Mouse (Mus musculus) CH12.LX (cell line): ENCODE data around the gene Taf5l. TPM values are rescaled to one million over a fixed set of nuclear protein-coding genes. Genes with fewer than 3 reads are reported as not detected.

Experiments
- DNase-seq: peaks from one replicate; pipeline ENCODE4 v3.0.0-alpha.2; 2013; ENCODE audit errors: extremely low read depth
- H3K27ac ChIP-seq: 2 replicates; pipeline ENCODE4 v1.5.1; 2012; ENCODE audit warnings: low read depth, mild to moderate bottlenecking, control low read depth, moderate library complexity; ENCODE audit not compliant: insufficient read depth
- H3K27me3 ChIP-seq: replicated peaks from 2 replicates; pipeline ENCODE3; 2012; ENCODE audit warnings: inconsistent platforms
- H3K36me3 ChIP-seq, 2 experiments: replicated peaks in 1 of 2; 2 replicates each; pipeline versions ENCODE3 to v1.6.1; 2012; ENCODE audit warnings: inconsistent platforms in 1 of 2, low read length in 1 of 2, mild to moderate bottlenecking in 1 of 2, mixed read lengths in 1 of 2, moderate library complexity in 1 of 2; ENCODE audit not compliant: control insufficient read depth in 1 of 2, insufficient read depth in 1 of 2
- H3K4me1 ChIP-seq, 2 experiments: 2 replicates each; pipeline ENCODE4 v1.6.1; 2012; ENCODE audit warnings: inconsistent platforms in 1 of 2, moderate library complexity in 1 of 2; ENCODE audit not compliant: insufficient read depth in 2 of 2, control insufficient read depth in 1 of 2
- H3K4me2 ChIP-seq: 2 replicates; pipeline ENCODE4 v1.6.1; 2012; ENCODE audit warnings: low read depth, mild to moderate bottlenecking, control low read depth; ENCODE audit not compliant: poor library complexity, insufficient read depth, severe bottlenecking
- H3K4me3 ChIP-seq, 3 experiments: fragments of 150-350 bp in 1 of 3; sonication (generic) in 1 of 3; replicated peaks in 1 of 3; 2 replicates each; pipeline versions ENCODE3 to v1.5.1; 2011 to 2012; ENCODE audit warnings: low read depth in 2 of 3, low read length in 2 of 3, mild to moderate bottlenecking in 2 of 3, moderate library complexity in 2 of 3, control low read depth in 1 of 3, improper control_type of control experiment in 1 of 3, inconsistent platforms in 1 of 3, mixed read lengths in 1 of 3; ENCODE audit not compliant: poor library complexity in 1 of 3
- H3K79me2 ChIP-seq: replicated peaks from 2 replicates; pipeline ENCODE4 v1.6.1; 2012; ENCODE audit warnings: mild to moderate bottlenecking, moderate library complexity; ENCODE audit not compliant: control insufficient read depth, poor library complexity, insufficient read depth, severe bottlenecking; ENCODE audit errors: extremely low read depth
- H3K9ac ChIP-seq: 2 replicates; pipeline ENCODE4 v1.6.1; 2012; ENCODE audit warnings: low read depth, mild to moderate bottlenecking, control low read depth, moderate library complexity; ENCODE audit not compliant: insufficient read depth
- H3K9me3 ChIP-seq: replicated peaks from 2 replicates; pipeline ENCODE3; 2012; ENCODE audit warnings: low read length, inconsistent platforms, mixed read lengths
- CHD2 ChIP-seq: IDR thresholded peaks from 2 replicates; pipeline ENCODE4 v1.6.1; 2011; ENCODE audit warnings: low read length, improper control_type of control experiment
- E2F4 ChIP-seq: IDR thresholded peaks from 2 replicates; pipeline ENCODE4 v1.6.1; 2011; ENCODE audit warnings: low read depth, low read length, improper control_type of control experiment; ENCODE audit not compliant: insufficient replicate concordance
- ELF1 ChIP-seq: IDR thresholded peaks from 2 replicates; pipeline ENCODE4 v1.6.1; 2014; ENCODE audit warnings: low read depth, mild to moderate bottlenecking, inconsistent platforms, low read length, improper control_type of control experiment
- ETS1 ChIP-seq: conservative IDR thresholded peaks from 2 replicates; pipeline ENCODE4 v1.6.1; 2012; ENCODE audit warnings: low read depth, mild to moderate bottlenecking, inconsistent platforms, low read length, improper control_type of control experiment, moderate library complexity
- IRF4 ChIP-seq: IDR thresholded peaks from 2 replicates; pipeline ENCODE4 v1.6.1; 2014; ENCODE audit warnings: low read depth, mild to moderate bottlenecking, inconsistent platforms, low read length, improper control_type of control experiment
- JUN ChIP-seq: IDR thresholded peaks from 2 replicates; pipeline ENCODE4 v1.6.1; 2011; ENCODE audit warnings: low read depth, mild to moderate bottlenecking, low read length, improper control_type of control experiment, moderate library complexity; ENCODE audit not compliant: insufficient read depth
- JUND ChIP-seq: conservative IDR thresholded peaks from 2 replicates; pipeline ENCODE4 v1.6.1; 2011; ENCODE audit warnings: low read depth, low read length, improper control_type of control experiment
- KAT2A ChIP-seq: IDR thresholded peaks from 2 replicates; pipeline ENCODE4 v1.6.1; 2012; ENCODE audit warnings: low read length, improper control_type of control experiment, inconsistent platforms; ENCODE audit not compliant: insufficient replicate concordance
- MAFK ChIP-seq: IDR thresholded peaks from 2 replicates; pipeline ENCODE4 v1.6.1; 2011; ENCODE audit warnings: low read length, improper control_type of control experiment; ENCODE audit not compliant: insufficient replicate concordance
- MAX ChIP-seq: IDR thresholded peaks from 2 replicates; pipeline ENCODE4 v1.6.1; 2011; ENCODE audit warnings: low read length, improper control_type of control experiment
- MEF2A ChIP-seq: IDR thresholded peaks from 2 replicates; pipeline ENCODE4 v1.6.1; 2014; ENCODE audit warnings: low read depth, mild to moderate bottlenecking, inconsistent platforms, low read length, improper control_type of control experiment, borderline replicate concordance
- NELFE ChIP-seq: IDR thresholded peaks from 2 replicates; pipeline ENCODE4 v1.6.1; 2011; ENCODE audit warnings: low read depth, low read length, improper control_type of control experiment
- NRF1 ChIP-seq: IDR thresholded peaks from 2 replicates; pipeline ENCODE4 v1.6.1; 2014; ENCODE audit warnings: low read depth, mild to moderate bottlenecking, inconsistent platforms, low read length, improper control_type of control experiment, moderate library complexity
- PAX5 ChIP-seq: IDR thresholded peaks from 2 replicates; pipeline ENCODE4 v1.6.1; 2012; ENCODE audit warnings: low read length, inconsistent platforms, mixed read lengths
- POLR2A ChIP-seq: IDR thresholded peaks from 2 replicates; pipeline ENCODE4 v1.6.1; 2011; ENCODE audit warnings: low read depth, mild to moderate bottlenecking, improper control_type of control experiment, low read length
- RAD21 ChIP-seq: IDR thresholded peaks from 2 replicates; pipeline ENCODE4 v1.6.1; 2011; ENCODE audit warnings: low read depth, mild to moderate bottlenecking, low read length, improper control_type of control experiment, moderate library complexity
- SIN3A ChIP-seq: IDR thresholded peaks from 2 replicates; pipeline ENCODE4 v1.6.1; 2012; ENCODE audit warnings: low read length, improper control_type of control experiment, inconsistent platforms
- SMC3 ChIP-seq: IDR thresholded peaks from 2 replicates; pipeline ENCODE4 v1.6.1; 2011; ENCODE audit warnings: low read depth, low read length, improper control_type of control experiment
- USF1 ChIP-seq: IDR thresholded peaks from 2 replicates; pipeline ENCODE4 v1.6.1; 2014; ENCODE audit warnings: low read depth, mild to moderate bottlenecking, inconsistent platforms, low read length, improper control_type of control experiment
- ZC3H11A ChIP-seq: IDR thresholded peaks from 2 replicates; pipeline ENCODE4 v1.6.1; 2012; ENCODE audit warnings: low read depth, mild to moderate bottlenecking, inconsistent platforms, low read length, improper control_type of control experiment
- ZKSCAN1 ChIP-seq: IDR thresholded peaks from 2 replicates; pipeline ENCODE4 v1.6.1; 2012; ENCODE audit warnings: low read depth, inconsistent platforms, low read length, improper control_type of control experiment, borderline replicate concordance
- ZNF384 ChIP-seq: IDR thresholded peaks from 2 replicates; pipeline ENCODE4 v1.6.1; 2012; ENCODE audit warnings: low read depth, low read length, improper control_type of control experiment, inconsistent platforms
- dilution Hi-C: fragments of 300-500 bp; cut with MboI; formaldehyde crosslinking; loops from 2 replicates; pipeline ENCODE4 v1.14.3; 2020; ENCODE audit warnings: low sequenced_read_pairs; ENCODE audit not compliant: extremely low pct_unique_long_range_greater_than_20kb, extremely low pct_ligation_motif_present
- in situ Hi-C: fragments of 300-500 bp; cut with MboI; formaldehyde crosslinking; loops from 3 replicates; pipeline ENCODE4 v1.14.3; 2019; ENCODE audit warnings: low sequenced_read_pairs, low pct_ligation_motif_present, low pct_unique_long_range_greater_than_20kb, mixed read lengths
- polyA plus RNA-seq: library from polyadenylated mRNA; unstranded; fragments of >175 nt; gene quantifications from 2 replicates; pipeline ENCODE4 v1.2.1, GENCODE M21; 2012; ENCODE audit warnings: low read depth; ENCODE audit not compliant: insufficient read length
- total RNA-seq, 2 experiments: library from RNA; depleted of rRNA; stranded (reverse); fragments of 300-350 nt in 1 of 2; fragments of >200 nt in 1 of 2; gene quantifications; 2 replicates each; pipeline ENCODE4 v1.2.3; 2012 to 2014

Gene Taf5l
- total and polyA plus RNA-seq, 3 experiments, result 54.2 to 75.8 (median 63.0) TPM

DNA sequence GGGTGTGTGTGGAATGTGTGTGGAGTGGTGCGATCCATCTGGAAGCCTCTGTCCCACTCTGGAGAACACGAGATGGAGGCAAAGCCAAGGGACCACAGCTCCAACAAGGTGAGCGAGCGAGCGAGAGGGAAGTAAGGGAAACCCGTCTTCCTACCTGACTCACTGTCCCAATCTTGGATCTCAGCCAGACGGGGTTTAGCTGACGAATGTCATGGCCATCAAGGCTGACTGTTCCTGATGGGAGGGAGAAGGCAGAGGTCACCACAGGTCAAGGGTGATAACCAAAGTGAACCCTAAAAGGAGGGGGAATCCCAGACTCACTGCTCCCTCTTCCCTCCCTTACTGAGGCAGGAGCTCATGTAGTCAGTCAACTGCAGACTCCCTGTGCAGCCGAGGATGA is 61.1 kb downstream of the Taf5l start:
- in situ Hi-C loops, result no loop called here
- no peak overlapping the region for H3K9ac ChIP-seq
- no peak overlapping the region for H3K4me3 ChIP-seq
- no peaks in the 10 kb centered on the region for H3K27me3 ChIP-seq
- TF ChIP-seq ZNF384 (no peak), NELFE (no peak), JUND (no peak)
- dilution Hi-C loops, result no loop called here
- H3K9me3 ChIP-seq, result no peaks in the 10 kb centered on the region
- H3K27ac ChIP-seq, result no peak overlapping the region
- no peak overlapping the region for H3K4me2 ChIP-seq
- no peak for DNase-seq
- H3K36me3 ChIP-seq, result peaks cover 12 to 79% of the 10 kb centered on the region in 2 experiments
- no peaks in the 10 kb centered on the region for H3K4me1 ChIP-seq
- no peaks in the 10 kb centered on the region for H3K79me2 ChIP-seq

DNA sequence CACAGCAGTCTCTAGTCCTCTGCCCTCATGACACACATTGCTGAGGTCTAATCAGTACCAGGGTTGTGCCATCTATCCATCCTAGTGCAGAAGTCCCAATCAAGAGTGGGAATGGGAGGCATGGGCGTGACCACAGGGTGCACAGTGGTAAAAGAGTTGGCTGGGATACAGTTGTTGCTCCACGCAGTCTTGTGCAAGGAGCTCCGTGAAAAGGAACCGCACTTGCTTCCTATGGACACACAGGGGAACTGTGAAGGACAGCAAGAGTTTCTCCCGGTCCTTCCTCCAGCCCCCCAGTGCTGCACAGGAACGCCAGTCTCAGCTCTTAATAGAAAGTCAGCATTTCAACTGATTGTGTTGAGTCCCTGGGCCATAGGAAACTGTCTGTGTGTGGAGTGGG is 61.7 kb downstream of the Taf5l start:
- H3K27ac ChIP-seq, result no peak overlapping the region
- H3K4me2 ChIP-seq, result no peak overlapping the region
- H3K79me2 ChIP-seq, result no peaks in the 10 kb centered on the region
- H3K9ac ChIP-seq, result no peak overlapping the region
- no peak overlapping the region for H3K4me3 ChIP-seq
- peaks cover 2 to 5% of the 10 kb centered on the region in 2 experiments; a peak in 3 of 4 replicates for H3K4me1 ChIP-seq
- peaks cover 14 to 77% of the 10 kb centered on the region in 2 experiments for H3K36me3 ChIP-seq
- TF ChIP-seq ELF1 (no peak), KAT2A (no peak), JUN (no peak), POLR2A (no peak), CHD2 (no peak), SIN3A (no peak), E2F4 (no peak), USF1 (no peak), MAFK (no peak), IRF4 (no peak), RAD21 (no peak), ETS1 (no peak), SMC3 (no peak)
- TF ChIP-seq, all 38 proteins: peak for 0
- DNase-seq, result no peak
- dilution Hi-C loops, result no loop called here
- H3K9me3 ChIP-seq, result no peaks in the 10 kb centered on the region
- in situ Hi-C loops, result no loop called here
- H3K27me3 ChIP-seq, result no peaks in the 10 kb centered on the region

- no peak for TF ChIP-seq NRF1
- TF ChIP-seq SMC3, result no peak
- TF ChIP-seq MEF2A, result no peak
- no peak for TF ChIP-seq ZNF384
- TF ChIP-seq ELF1, result no peak
- no peak for TF ChIP-seq MAX
- no peak for TF ChIP-seq ETS1
- TF ChIP-seq ZKSCAN1, result no peak
- no peak for TF ChIP-seq RAD21
- TF ChIP-seq ZC3H11A, result no peak
- no peak for TF ChIP-seq PAX5
- TF ChIP-seq JUND, result no peak
- Histone ChIP-seq H3K36me3 (peaks cover 19 to 77% of the 10 kb centered on the region in 2 experiments), H3K9me3 (no peaks in the 10 kb centered on the region), H3K4me2 (no peak overlapping the region), H3K4me1 (peaks cover 4 to 17% of the 10 kb centered on the region in 2 experiments; a peak in 3 of 4 replicates), H3K4me3 (no peak overlapping the region), H3K9ac (no peak overlapping the region), H3K27ac (no peak overlapping the region), H3K27me3 (no peaks in the 10 kb centered on the region), H3K79me2 (no peaks in the 10 kb centered on the region)
- in situ Hi-C loops (no loop called here), dilution Hi-C loops (no loop called here)
- no peak for DNase-seq
Measured at GRCm38 (mm10) chr8:123958130-123958529, 63.1 kb downstream of the Taf5l start.
